Mouse (Mus musculus): ENCODE measurements around the gene Gtpbp3.

GRCm38 (mm10) chr8:71505326-71505725 is 17.4 kb downstream of the Gtpbp3 start:
- TF ChIP-seq CTCF (IDR thresholded peaks at IDR 0.05; ENCODE audit: control insufficient read depth, insufficient read depth, insufficient replicate concordance, low read depth, low read length) (no peak), POLR2A (IDR thresholded peaks at IDR 0.05; ENCODE audit: control insufficient read depth, low read depth, low read length) (no peak)

All from testis, adult 2 months (tissue).